Mouse (Mus musculus): ENCODE measurements at regions not wholly inside any gene's neighbourhood (a gene's known extent, or its start where the extent isn't known, plus 50 kb on each side); places are given as distances from the start of the nearest gene placed in this dataset.

- DNase-seq (ENCODE audit: low spot score in 2 of 2) = no peak
Observed at GRCm38 (mm10) chr13:52083601-52084455, 237.3 kb downstream of the Gadd45g start.

GRCm38 (mm10) chr13:52085110-52085509, 238.6 kb downstream of the Gadd45g start:
- no peak for DNase-seq (ENCODE audit: low spot score in 2 of 2)

- DNase-seq (ENCODE audit: low spot score in 2 of 2) = no peak
Observed at GRCm38 (mm10) chr13:52088319-52088718, 241.8 kb downstream of the Gadd45g start.

GRCm38 (mm10) chr13:52090365-52090764, 243.9 kb downstream of the Gadd45g start:
- DNase-seq (ENCODE audit: low spot score in 2 of 2) = no peak

GRCm38 (mm10) chr13:52094785-52095184, 248.3 kb downstream of the Gadd45g start:
- no peak for DNase-seq (ENCODE audit: low spot score in 2 of 2)

- no peak for DNase-seq (ENCODE audit: low spot score in 2 of 2)
Observed at GRCm38 (mm10) chr13:52096506-52096905, 250.0 kb downstream of the Gadd45g start.

- DNase-seq (ENCODE audit: low spot score in 2 of 2) = no peak
Observed at GRCm38 (mm10) chr13:52105989-52106642, 259.6 kb downstream of the Gadd45g start.

GRCm38 (mm10) chr13:52108349-52108921, 262.0 kb downstream of the Gadd45g start:
- DNase-seq (ENCODE audit: low spot score in 2 of 2) = no peak

- no peak for DNase-seq (ENCODE audit: low spot score in 2 of 2)
Observed at GRCm38 (mm10) chr13:52109039-52109759, 262.7 kb downstream of the Gadd45g start.

GRCm38 (mm10) chr13:52110750-52111149, 264.3 kb downstream of the Gadd45g start:
- no peak for DNase-seq (ENCODE audit: low spot score in 2 of 2)

GRCm38 (mm10) chr13:52113549-52113948, 267.1 kb downstream of the Gadd45g start:
- peak; percentile 32 to 61 for DNase-seq (ENCODE audit: low spot score in 2 of 2)

- DNase-seq (ENCODE audit: low spot score in 2 of 2) = peak in 1 of 2 experiments; percentile 11
Observed at GRCm38 (mm10) chr13:52114431-52114830, 268.0 kb downstream of the Gadd45g start.

- no peak for DNase-seq (ENCODE audit: low spot score in 2 of 2)
Observed at GRCm38 (mm10) chr13:52114962-52115361, 268.5 kb downstream of the Gadd45g start.

GRCm38 (mm10) chr13:52116241-52116640, 269.8 kb downstream of the Gadd45g start:
- no peak for DNase-seq (ENCODE audit: low spot score in 2 of 2)

- no peak for DNase-seq (ENCODE audit: low spot score in 2 of 2)
Observed at GRCm38 (mm10) chr13:52116756-52117155, 270.3 kb downstream of the Gadd45g start.

- DNase-seq (ENCODE audit: low spot score in 2 of 2) = no peak
Observed at GRCm38 (mm10) chr13:52120795-52121194, 274.3 kb downstream of the Gadd45g start.

- peak in 1 of 2 experiments; percentile 25 for DNase-seq (ENCODE audit: low spot score in 2 of 2)
Observed at GRCm38 (mm10) chr13:52125037-52125436, 278.6 kb downstream of the Gadd45g start.

- no peak for DNase-seq (ENCODE audit: low spot score in 2 of 2)
Observed at GRCm38 (mm10) chr13:52127751-52128150, 281.3 kb downstream of the Gadd45g start.

GRCm38 (mm10) chr13:52129466-52129865, 283.0 kb downstream of the Gadd45g start:
- DNase-seq (ENCODE audit: low spot score in 2 of 2) = no peak

- no peak for DNase-seq (ENCODE audit: low spot score in 2 of 2)
Observed at GRCm38 (mm10) chr13:52133202-52133601, 286.7 kb downstream of the Gadd45g start.

GRCm38 (mm10) chr13:52138331-52138945, 292.0 kb downstream of the Gadd45g start:
- no peak for DNase-seq (ENCODE audit: low spot score in 2 of 2)

Measured in layer of hippocampus, adult 18-20 months (tissue).